Mouse (Mus musculus) CH12.LX (cell line): Measurements from ENCODE around the gene Nrxn3. TPM values are rescaled to one million over a fixed set of nuclear protein-coding genes. Genes with fewer than 3 reads are reported as not detected.

Experiments
- DNase-seq: peaks from one replicate; pipeline ENCODE4 v3.0.0-alpha.2; 2013; ENCODE audit errors: extremely low read depth
- H3K27ac ChIP-seq: 2 replicates; pipeline ENCODE4 v1.5.1; 2012; ENCODE audit warnings: low read depth, mild to moderate bottlenecking, control low read depth, moderate library complexity; ENCODE audit not compliant: insufficient read depth
- H3K27me3 ChIP-seq: replicated peaks from 2 replicates; pipeline ENCODE3; 2012; ENCODE audit warnings: inconsistent platforms
- H3K36me3 ChIP-seq, 2 experiments: replicated peaks in 1 of 2; 2 replicates each; pipeline versions ENCODE3 to v1.6.1; 2012; ENCODE audit warnings: inconsistent platforms in 1 of 2, low read length in 1 of 2, mild to moderate bottlenecking in 1 of 2, mixed read lengths in 1 of 2, moderate library complexity in 1 of 2; ENCODE audit not compliant: control insufficient read depth in 1 of 2, insufficient read depth in 1 of 2
- H3K4me1 ChIP-seq, 2 experiments: 2 replicates each; pipeline ENCODE4 v1.6.1; 2012; ENCODE audit warnings: inconsistent platforms in 1 of 2, moderate library complexity in 1 of 2; ENCODE audit not compliant: insufficient read depth in 2 of 2, control insufficient read depth in 1 of 2
- H3K4me2 ChIP-seq: 2 replicates; pipeline ENCODE4 v1.6.1; 2012; ENCODE audit warnings: low read depth, mild to moderate bottlenecking, control low read depth; ENCODE audit not compliant: poor library complexity, insufficient read depth, severe bottlenecking
- H3K4me3 ChIP-seq, 3 experiments: fragments of 150-350 bp in 1 of 3; sonication (generic) in 1 of 3; replicated peaks in 1 of 3; 2 replicates each; pipeline versions ENCODE3 to v1.5.1; 2011 to 2012; ENCODE audit warnings: low read depth in 2 of 3, low read length in 2 of 3, mild to moderate bottlenecking in 2 of 3, moderate library complexity in 2 of 3, control low read depth in 1 of 3, improper control_type of control experiment in 1 of 3, inconsistent platforms in 1 of 3, mixed read lengths in 1 of 3; ENCODE audit not compliant: poor library complexity in 1 of 3
- H3K79me2 ChIP-seq: replicated peaks from 2 replicates; pipeline ENCODE4 v1.6.1; 2012; ENCODE audit warnings: mild to moderate bottlenecking, moderate library complexity; ENCODE audit not compliant: control insufficient read depth, poor library complexity, insufficient read depth, severe bottlenecking; ENCODE audit errors: extremely low read depth
- H3K9ac ChIP-seq: 2 replicates; pipeline ENCODE4 v1.6.1; 2012; ENCODE audit warnings: low read depth, mild to moderate bottlenecking, control low read depth, moderate library complexity; ENCODE audit not compliant: insufficient read depth
- H3K9me3 ChIP-seq: replicated peaks from 2 replicates; pipeline ENCODE3; 2012; ENCODE audit warnings: low read length, inconsistent platforms, mixed read lengths
- CHD2 ChIP-seq: IDR thresholded peaks from 2 replicates; pipeline ENCODE4 v1.6.1; 2011; ENCODE audit warnings: low read length, improper control_type of control experiment
- CTCF ChIP-seq, 2 experiments: IDR thresholded peaks in 1 of 2; conservative IDR thresholded peaks in 1 of 2; 2 replicates each; pipeline ENCODE4 v1.5.1; 2011 to 2012; ENCODE audit warnings: low read depth in 2 of 2, low read length in 2 of 2, improper control_type of control experiment in 1 of 2, inconsistent platforms in 1 of 2, mild to moderate bottlenecking in 1 of 2, moderate library complexity in 1 of 2
- E2F4 ChIP-seq: IDR thresholded peaks from 2 replicates; pipeline ENCODE4 v1.6.1; 2011; ENCODE audit warnings: low read depth, low read length, improper control_type of control experiment; ENCODE audit not compliant: insufficient replicate concordance
- EP300 ChIP-seq: IDR thresholded peaks from 2 replicates; pipeline ENCODE4 v1.6.1; 2011; ENCODE audit warnings: low read length, improper control_type of control experiment
- ETS1 ChIP-seq: conservative IDR thresholded peaks from 2 replicates; pipeline ENCODE4 v1.6.1; 2012; ENCODE audit warnings: low read depth, mild to moderate bottlenecking, inconsistent platforms, low read length, improper control_type of control experiment, moderate library complexity
- GABPA ChIP-seq: IDR thresholded peaks from 2 replicates; pipeline ENCODE4 v1.6.1; 2012; ENCODE audit warnings: low read depth, low read length, improper control_type of control experiment, inconsistent platforms; ENCODE audit not compliant: insufficient replicate concordance
- IRF4 ChIP-seq: IDR thresholded peaks from 2 replicates; pipeline ENCODE4 v1.6.1; 2014; ENCODE audit warnings: low read depth, mild to moderate bottlenecking, inconsistent platforms, low read length, improper control_type of control experiment
- JUND ChIP-seq: conservative IDR thresholded peaks from 2 replicates; pipeline ENCODE4 v1.6.1; 2011; ENCODE audit warnings: low read depth, low read length, improper control_type of control experiment
- MAX ChIP-seq: IDR thresholded peaks from 2 replicates; pipeline ENCODE4 v1.6.1; 2011; ENCODE audit warnings: low read length, improper control_type of control experiment
- MAZ ChIP-seq: IDR thresholded peaks from 2 replicates; pipeline ENCODE4 v1.6.1; 2012; ENCODE audit warnings: low read depth, mild to moderate bottlenecking, inconsistent platforms, low read length, improper control_type of control experiment, moderate library complexity
- MXI1 ChIP-seq: IDR thresholded peaks from 2 replicates; pipeline ENCODE4 v1.6.1; 2011; ENCODE audit warnings: mild to moderate bottlenecking, low read depth, low read length, improper control_type of control experiment
- MYC ChIP-seq: IDR thresholded peaks from 2 replicates; pipeline ENCODE4 v1.6.1; 2011; ENCODE audit warnings: low read depth, mild to moderate bottlenecking, improper control_type of control experiment, low read length
- POLR2AphosphoS2 ChIP-seq: IDR thresholded peaks from 2 replicates; pipeline ENCODE4 v1.6.1; 2011; ENCODE audit warnings: low read depth, low read length, improper control_type of control experiment
- RAD21 ChIP-seq: IDR thresholded peaks from 2 replicates; pipeline ENCODE4 v1.6.1; 2011; ENCODE audit warnings: low read depth, mild to moderate bottlenecking, low read length, improper control_type of control experiment, moderate library complexity
- TBP ChIP-seq: conservative IDR thresholded peaks from 2 replicates; pipeline ENCODE4 v1.6.1; 2011; ENCODE audit warnings: low read depth, low read length, improper control_type of control experiment
- USF2 ChIP-seq: conservative IDR thresholded peaks from 2 replicates; pipeline ENCODE4 v1.6.1; 2011; ENCODE audit warnings: low read depth, low read length, improper control_type of control experiment
- ZC3H11A ChIP-seq: IDR thresholded peaks from 2 replicates; pipeline ENCODE4 v1.6.1; 2012; ENCODE audit warnings: low read depth, mild to moderate bottlenecking, inconsistent platforms, low read length, improper control_type of control experiment
- ZKSCAN1 ChIP-seq: IDR thresholded peaks from 2 replicates; pipeline ENCODE4 v1.6.1; 2012; ENCODE audit warnings: low read depth, inconsistent platforms, low read length, improper control_type of control experiment, borderline replicate concordance
- ZMIZ1 ChIP-seq: IDR thresholded peaks from 2 replicates; pipeline ENCODE4 v1.6.1; 2012; ENCODE audit warnings: low read depth, mild to moderate bottlenecking, inconsistent platforms, low read length, improper control_type of control experiment
- dilution Hi-C: fragments of 300-500 bp; cut with MboI; formaldehyde crosslinking; loops from 2 replicates; pipeline ENCODE4 v1.14.3; 2020; ENCODE audit warnings: low sequenced_read_pairs; ENCODE audit not compliant: extremely low pct_unique_long_range_greater_than_20kb, extremely low pct_ligation_motif_present
- in situ Hi-C: fragments of 300-500 bp; cut with MboI; formaldehyde crosslinking; loops from 3 replicates; pipeline ENCODE4 v1.14.3; 2019; ENCODE audit warnings: low sequenced_read_pairs, low pct_ligation_motif_present, low pct_unique_long_range_greater_than_20kb, mixed read lengths
- polyA plus RNA-seq: library from polyadenylated mRNA; unstranded; fragments of >175 nt; gene quantifications from 2 replicates; pipeline ENCODE4 v1.2.1, GENCODE M21; 2012; ENCODE audit warnings: low read depth; ENCODE audit not compliant: insufficient read length
- total RNA-seq, 2 experiments: library from RNA; depleted of rRNA; stranded (reverse); fragments of 300-350 nt in 1 of 2; fragments of >200 nt in 1 of 2; gene quantifications; 2 replicates each; pipeline ENCODE4 v1.2.3; 2012 to 2014

Nrxn3 gene
- total and polyA plus RNA-seq, 3 experiments = 0.04 to 0.17 (median 0.09) TPM

DNA sequence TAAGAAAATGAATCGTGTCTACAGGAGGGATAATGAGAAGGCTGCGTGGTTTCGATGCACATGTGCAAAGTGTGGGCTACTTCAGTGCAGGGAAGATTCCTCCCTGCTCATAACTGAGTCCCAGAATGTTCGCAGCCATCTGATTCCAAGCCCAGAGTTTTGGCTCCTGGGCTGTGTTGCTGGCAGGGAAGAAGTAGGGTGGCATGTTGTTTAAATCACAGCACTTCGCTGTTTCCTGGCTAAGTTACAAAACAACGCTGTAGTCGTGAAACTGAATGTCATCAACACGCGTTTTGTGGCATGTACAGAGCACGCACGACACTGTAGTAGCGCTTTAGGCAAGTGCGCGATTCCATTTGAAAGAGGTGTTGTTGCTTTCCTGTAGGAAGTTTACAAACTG is 999.8 kb downstream of the Nrxn3 start:
- Histone ChIP-seq H3K4me2 (no peak overlapping the region), H3K4me3 (no peak overlapping the region), H3K9ac (no peak overlapping the region), H3K36me3 (no peaks in the 10 kb centered on the region), H3K9me3 (no peaks in the 10 kb centered on the region), H3K4me1 (peaks cover 0 to 15% of the 10 kb centered on the region in 2 experiments; a peak in 2 of 4 replicates), H3K27ac (no peak overlapping the region), H3K27me3 (no peaks in the 10 kb centered on the region), H3K79me2 (no peaks in the 10 kb centered on the region)
- in situ Hi-C loops (no loop called here), dilution Hi-C loops (no loop called here)
- no peak for DNase-seq
- TF ChIP-seq IRF4 (no peak), RAD21 (no peak), JUND (no peak), TBP (no peak), E2F4 (no peak), USF2 (no peak), POLR2AphosphoS2 (no peak), MXI1 (no peak), ETS1 (no peak), MYC (no peak), ZKSCAN1 (no peak)

DNA sequence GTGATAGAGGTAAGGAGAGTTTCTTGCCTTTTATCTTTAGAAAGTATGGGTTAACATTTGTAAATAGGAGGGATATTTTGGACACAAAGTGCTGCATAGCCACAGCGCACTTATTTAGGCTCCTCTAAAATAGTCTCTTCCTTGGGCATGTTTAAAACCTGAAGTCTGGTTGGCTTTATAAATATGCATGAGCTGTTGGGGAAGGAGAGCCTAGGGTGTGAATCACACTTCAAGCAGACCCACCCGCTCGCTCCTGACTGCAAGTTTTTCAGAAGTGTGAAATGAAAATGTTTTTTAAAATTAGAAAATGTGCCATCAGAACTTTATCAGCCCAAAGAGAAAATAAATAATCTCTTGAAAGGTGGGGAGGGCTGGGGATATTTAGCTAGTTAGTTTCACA is 1001.4 kb downstream of the Nrxn3 start:
- dilution Hi-C loops = no loop called here
- peaks cover 0 to 9% of the 10 kb centered on the region in 2 experiments; a peak in 2 of 4 replicates for H3K4me1 ChIP-seq

DNA sequence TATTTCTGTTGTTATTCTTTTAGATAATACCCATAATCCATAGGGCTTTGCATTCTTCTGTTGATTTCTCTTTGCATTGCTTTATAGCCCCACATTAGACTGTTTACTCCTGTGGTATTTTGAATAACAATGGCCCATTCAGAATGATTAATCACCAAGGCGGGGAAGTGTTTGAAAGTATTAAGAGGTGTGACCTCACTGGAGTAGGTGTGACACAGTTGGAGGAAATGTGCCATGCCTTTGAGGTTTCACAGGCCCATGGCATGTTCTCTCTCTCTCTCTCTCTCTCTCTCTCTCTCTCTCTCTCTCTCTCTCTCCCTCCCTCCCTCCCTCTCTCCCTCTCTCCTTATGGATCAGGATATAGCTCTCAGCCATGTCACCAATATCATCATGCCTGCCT is 1019.6 kb downstream of the Nrxn3 start:
- Histone ChIP-seq H3K79me2 (no peaks in the 10 kb centered on the region), H3K9ac (no peak overlapping the region), H3K9me3 (no peaks in the 10 kb centered on the region), H3K36me3 (no peaks in the 10 kb centered on the region)
- dilution Hi-C loops = no loop called here
- TF ChIP-seq GABPA (no peak), CHD2 (no peak), MAZ (no peak), ZMIZ1 (no peak), USF2 (no peak), EP300 (no peak)
- TF ChIP-seq, all 38 proteins: peak for 0
- no peaks in the 10 kb centered on the region for H3K4me1 ChIP-seq
- no peak overlapping the region for H3K27ac ChIP-seq
- no peak for DNase-seq
- no peak overlapping the region for H3K4me2 ChIP-seq
- in situ Hi-C loops = no loop called here
- H3K4me3 ChIP-seq = no peak overlapping the region
- no peaks in the 10 kb centered on the region for H3K27me3 ChIP-seq

More for the DNA sequence above, 1001.4 kb downstream of the Nrxn3 start:
- no peak overlapping the region for H3K4me3 ChIP-seq
- no peak for DNase-seq
- in situ Hi-C loops = no loop called here
- H3K79me2 ChIP-seq = no peaks in the 10 kb centered on the region
- no peak overlapping the region for H3K9ac ChIP-seq
- no peak overlapping the region for H3K27ac ChIP-seq
- no peaks in the 10 kb centered on the region for H3K9me3 ChIP-seq
- no peaks in the 10 kb centered on the region for H3K27me3 ChIP-seq
- no peaks in the 10 kb centered on the region for H3K36me3 ChIP-seq
- no peak for TF ChIP-seq MXI1
- TF ChIP-seq USF2 = no peak
- TF ChIP-seq POLR2AphosphoS2 = no peak
- TF ChIP-seq TBP = no peak
- no peak for TF ChIP-seq ZC3H11A
- TF ChIP-seq MAX = no peak
- TF ChIP-seq IRF4 = no peak
- no peak for TF ChIP-seq RAD21
- no peak for TF ChIP-seq CTCF (conservative IDR thresholded peaks at IDR 0.05 in 1 of 2, IDR thresholded peaks at IDR 0.05 in 1 of 2; ENCODE audit: low read depth in 2 of 2, low read length in 2 of 2)
- H3K4me2 ChIP-seq = no peak overlapping the region
